Mouse (Mus musculus) frontal cortex, adult 2 months (tissue): Measurements from ENCODE around the gene Asf1b. TPM values are rescaled to one million over a fixed set of nuclear protein-coding genes. Genes with fewer than 3 reads are reported as not detected.

Experiments
- DNase-seq, 2 experiments: peaks; one replicate each; pipeline ENCODE4 v3.0.0; 2022; ENCODE audit warnings: low spot score in 1 of 2; ENCODE audit errors: extremely low spot score in 1 of 2
- polyA plus RNA-seq: library from polyadenylated mRNA; depleted of rRNA; stranded (reverse); fragments of >200 nt; gene quantifications from 2 replicates; pipeline ENCODE4 v1.2.3, GENCODE M21; 2012; rRNA removed

The Asf1b gene
- 1.2 and 1.6 TPM in 2 replicates for polyA plus RNA-seq

DNA sequence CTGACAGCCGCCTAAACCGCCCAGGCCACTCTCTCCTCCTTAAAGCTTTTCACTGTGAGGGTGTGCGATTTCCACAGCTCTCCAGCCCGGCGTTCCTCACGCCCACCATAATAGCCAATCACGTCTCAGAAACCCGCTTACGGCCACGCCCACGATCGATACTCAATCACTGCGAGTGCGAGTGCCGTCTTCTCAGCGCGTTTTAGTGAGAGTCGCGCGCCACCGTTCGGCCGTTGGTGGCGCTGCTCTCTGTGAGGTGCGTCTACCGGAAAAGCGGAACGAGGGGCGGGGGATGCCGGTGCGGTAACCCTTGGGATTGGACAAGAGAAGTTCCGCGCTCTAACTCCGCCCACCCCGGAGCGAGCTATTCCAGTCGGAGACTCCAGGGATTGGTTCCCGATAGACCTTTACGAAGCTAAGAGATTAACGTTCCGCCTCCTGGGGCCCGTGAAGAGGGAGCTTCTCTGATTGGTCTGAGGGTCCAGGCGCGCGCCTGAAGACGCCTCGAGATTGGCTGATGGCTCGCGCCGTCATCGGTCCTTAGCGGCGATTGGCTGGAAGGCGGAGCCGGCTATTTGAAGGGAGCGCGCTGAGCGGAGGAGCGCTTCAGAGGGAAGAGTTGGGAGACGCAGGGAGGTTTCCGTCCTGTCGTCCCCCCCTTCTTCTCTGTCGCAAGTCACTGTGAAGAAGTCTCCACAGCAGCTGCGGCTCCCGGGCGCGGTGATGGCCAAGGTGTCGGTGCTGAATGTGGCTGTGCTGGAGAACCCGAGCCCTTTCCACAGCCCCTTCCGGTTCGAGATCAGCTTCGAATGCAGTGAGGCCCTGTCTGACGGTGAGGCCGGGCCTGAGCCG, at the start of gene Asf1b, which contains the start of gene Gm10644:
Gene Asf1b, plus strand, starts transcription at position 402 of the 852 bp plus-strand sequence.
Gene Gm10644, minus strand, starts transcription at position 100 of the 852 bp plus-strand sequence.
- peak; percentile 99 for DNase-seq

DNA sequence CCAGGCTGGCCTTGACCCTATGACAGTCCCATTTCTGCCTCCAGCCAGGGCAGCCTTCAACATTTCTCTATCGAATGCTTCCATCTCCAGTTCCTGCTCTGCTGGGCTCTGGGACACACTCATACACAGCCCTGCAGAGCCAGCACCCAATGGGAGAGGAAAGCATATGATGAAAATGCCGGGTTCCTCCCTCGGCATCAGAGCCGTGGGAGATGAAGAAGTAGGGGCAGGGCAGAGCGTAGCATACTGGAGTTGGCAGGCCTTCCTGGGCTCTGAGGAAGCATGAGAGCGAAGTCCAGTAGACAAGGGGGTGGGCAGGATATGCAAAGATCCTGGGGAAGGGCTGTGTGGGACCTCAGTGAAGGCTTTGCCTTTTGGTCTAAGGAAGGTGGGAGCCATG, 46.7 kb upstream of the Asf1b start:
- DNase-seq: peak in 1 of 2 experiments; percentile 50

DNA sequence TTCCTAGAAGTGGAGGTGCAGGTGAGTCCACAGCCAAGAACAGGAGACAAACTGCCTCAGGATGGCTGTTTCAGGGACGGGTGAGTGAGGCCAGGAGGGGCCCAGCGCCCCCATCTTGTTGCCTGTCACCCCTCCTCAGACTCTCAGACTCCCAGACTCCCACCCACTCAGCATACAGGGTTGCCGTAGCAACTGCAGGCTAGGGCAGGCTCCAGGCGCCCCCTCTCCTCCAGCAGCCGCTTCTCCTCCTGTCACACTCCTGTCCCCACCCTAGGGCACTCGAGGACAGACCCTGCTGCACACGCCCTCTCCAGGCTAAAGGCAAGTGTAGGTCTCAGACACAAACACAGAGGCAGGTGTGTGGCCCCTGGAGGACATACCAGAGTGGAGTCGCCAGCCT, 46.0 kb upstream of the Asf1b start:
- peak in 1 of 2 experiments; percentile 66 for DNase-seq

DNA sequence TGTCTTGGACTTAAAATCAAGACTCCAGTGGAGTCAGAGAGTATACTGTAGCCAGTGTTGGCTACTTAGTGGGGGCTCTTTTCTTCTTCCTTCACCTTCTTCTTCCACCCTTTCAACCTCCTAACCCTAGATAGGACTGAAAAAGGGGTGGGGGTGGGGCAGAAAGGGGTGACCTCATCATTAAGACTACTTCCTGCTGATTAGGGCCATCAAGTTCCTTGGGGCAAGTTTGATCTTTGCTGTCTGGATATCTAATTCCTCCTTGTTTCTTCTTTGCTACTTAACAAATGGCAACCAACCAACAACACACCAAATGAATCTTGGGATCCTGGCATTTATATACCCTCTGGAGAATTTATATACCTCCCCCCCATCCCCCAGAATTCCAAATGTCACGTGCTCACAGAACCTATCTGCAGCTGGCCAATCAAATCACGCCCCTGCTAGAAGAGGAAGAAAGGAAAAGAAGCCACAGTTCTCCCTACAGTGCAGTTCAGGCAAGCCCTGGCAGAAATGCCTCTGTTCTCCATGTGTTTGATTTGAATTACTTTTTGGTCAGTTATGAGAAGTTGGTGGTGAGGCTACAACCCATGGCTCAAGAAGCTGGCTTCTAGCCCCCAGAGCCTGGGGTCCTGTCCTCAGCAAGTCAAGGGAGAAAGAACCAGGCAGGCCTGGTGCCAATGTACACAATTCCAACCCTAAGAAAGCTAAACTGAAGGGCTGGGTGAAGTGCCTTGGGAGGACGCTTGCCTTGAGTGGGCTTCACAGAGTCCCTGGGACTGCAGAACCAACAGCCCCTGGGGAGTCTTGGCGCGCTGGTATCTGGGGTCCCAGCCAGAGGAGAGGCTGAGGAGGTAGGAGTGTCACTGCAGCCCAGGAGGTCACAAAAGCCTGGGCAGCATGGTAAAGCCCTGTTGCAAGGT, 43.2 kb upstream of the Asf1b start:
- no peak for DNase-seq

- no peak for DNase-seq
These were observed 41.1 kb upstream of the Asf1b start for GRCm38 (mm10) chr8:83914232-83914631.

DNA sequence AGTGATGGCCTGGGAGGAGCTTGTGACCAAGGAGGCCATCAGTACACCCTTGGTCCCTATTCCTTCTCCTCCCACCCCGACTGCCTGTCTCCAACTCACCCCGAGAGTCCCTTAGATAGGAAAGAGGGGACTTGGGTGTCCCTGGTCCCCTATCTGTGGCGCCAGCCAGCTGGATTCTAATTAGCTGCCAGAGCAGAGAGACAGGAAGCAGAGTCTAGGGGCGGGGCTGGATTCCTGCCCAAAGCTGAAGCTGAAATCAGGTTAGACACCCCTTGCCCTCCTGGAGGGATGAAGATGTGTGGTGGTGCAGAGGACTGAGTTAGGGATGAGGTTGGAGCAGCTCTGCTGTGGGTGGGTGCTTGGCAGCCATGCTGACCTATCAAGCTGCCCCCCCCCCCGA, 40.4 kb upstream of the Asf1b start:
- DNase-seq: no peak

DNA sequence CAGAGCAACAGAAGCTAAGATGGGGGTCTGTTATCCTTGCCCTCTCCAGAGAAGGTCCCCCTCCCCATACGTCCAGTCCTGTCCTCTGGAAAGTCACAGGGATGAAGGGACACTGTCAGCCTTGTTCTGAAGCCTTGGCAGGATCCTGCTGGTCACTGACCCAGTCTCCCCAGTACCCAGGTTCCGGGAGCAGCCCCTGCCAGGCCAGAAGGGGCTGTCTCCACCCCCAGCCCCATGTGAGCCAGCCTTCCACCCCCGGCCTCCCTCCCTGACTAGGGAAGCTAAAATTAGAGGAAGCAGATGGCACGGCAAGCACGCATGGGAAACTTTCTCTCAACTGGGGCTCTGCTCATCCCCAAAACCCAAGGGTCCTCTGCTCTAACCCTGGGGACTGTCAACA, 39.3 kb upstream of the Asf1b start:
- DNase-seq: peak in 1 of 2 experiments; percentile 76

GRCm38 (mm10) chr8:83917566-83917965, 37.7 kb upstream of the Asf1b start:
- DNase-seq: no peak

DNA sequence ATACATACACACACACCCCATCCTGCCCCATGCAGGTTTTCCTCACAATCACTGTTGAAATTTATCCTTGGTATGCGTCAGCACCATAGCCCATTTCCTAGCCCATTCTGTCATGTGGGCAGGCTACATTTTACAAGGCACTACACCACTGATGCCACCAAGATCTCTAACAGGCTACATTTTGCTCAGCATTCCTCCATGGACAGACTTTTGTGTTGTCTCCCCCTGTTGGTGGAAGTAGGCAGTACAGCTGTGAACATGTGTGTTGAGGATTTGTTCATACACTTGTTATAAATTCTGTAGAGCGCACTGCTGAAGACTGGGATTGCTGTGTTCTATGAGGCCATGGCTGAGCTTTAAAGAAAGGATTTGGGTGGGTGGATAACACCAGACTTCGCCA, 33.7 kb upstream of the Asf1b start:
- DNase-seq: peak; percentile 81 to 94

- no peak for DNase-seq
These were observed 32.6 kb upstream of the Asf1b start for GRCm38 (mm10) chr8:83922727-83923126.

DNA sequence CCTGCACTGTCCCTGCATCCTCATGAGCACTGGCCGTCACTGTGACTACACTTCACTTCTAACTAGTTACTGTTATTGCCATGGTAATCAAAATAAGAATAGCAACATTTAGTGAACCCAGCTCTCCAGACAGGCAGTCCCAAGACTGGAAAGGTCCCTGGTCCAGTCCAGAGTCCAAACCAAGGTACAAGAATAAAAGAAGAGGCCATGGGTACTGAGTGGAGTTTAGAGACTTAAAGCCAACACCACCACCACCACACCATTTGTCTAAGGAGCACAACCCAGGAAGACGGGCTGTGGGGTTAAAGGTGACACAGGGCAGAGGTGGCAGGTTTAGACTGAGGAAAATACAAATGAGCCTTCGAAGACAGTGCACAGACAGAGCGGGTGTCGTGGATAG, 30.7 kb upstream of the Asf1b start:
- DNase-seq: no peak

DNA sequence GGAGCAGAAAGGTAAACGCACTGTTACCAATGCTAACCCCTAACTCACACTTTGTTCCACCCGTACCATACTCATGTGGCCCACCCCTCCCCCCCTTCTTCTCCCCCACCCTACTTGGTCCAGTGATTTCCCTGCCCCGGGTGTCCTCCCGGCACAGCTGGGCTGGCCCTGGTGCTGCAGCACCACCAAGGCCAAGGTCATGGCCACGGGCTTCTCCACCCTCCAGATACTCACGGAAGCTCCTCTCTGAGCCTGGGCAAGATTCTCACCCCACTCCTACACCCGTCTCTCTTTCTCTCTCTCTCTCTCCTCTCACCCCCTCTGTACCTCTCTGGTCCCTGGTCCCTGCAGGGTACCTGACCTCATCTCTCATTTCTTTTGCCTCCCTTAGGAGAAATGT, 29.0 kb upstream of the Asf1b start:
- DNase-seq: no peak

- DNase-seq: no peak
These were observed 21.1 kb upstream of the Asf1b start for GRCm38 (mm10) chr8:83934222-83934621.

- DNase-seq: no peak
These were observed 20.3 kb upstream of the Asf1b start for GRCm38 (mm10) chr8:83934994-83935393.

DNA sequence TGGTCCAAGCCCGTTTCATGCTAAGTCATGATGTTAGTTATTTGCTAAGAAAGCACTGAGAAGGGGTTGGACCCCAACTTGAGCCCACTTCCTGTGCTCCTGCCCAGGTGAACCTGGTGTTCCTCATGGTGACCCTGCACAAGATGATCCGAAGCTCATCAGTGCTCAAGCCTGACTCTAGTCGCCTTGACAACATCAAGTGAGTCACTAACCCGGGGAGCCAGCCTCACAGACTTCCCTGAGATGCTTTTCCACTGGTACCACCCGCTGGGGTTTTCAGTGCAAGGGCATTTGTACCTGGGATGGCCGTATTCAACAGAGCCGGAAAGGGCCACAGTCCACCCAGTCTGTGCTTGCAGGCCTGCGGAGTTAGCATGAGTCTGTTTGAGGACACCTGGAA, 19.9 kb upstream of the Asf1b start:
- no peak for DNase-seq

DNA sequence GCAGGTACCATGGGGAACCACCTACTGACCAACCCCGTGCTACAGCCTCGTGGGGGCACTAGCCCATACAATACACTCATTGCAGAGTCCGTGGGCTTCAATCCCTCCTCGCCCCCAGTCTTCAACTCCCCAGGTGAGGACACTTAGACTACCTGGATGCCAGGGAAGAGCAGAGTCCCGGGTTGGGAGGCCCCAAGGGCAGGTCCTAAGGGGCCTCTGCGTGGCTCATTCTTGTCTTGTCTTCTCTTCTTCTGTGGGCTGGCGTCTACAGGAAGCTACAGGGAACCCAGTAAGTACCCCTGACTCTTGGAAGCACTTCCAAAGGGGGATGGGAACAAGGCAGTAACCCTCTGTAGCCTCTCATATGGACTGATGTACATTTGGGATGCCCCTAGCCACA, 17.7 kb upstream of the Asf1b start:
- no peak for DNase-seq

DNA sequence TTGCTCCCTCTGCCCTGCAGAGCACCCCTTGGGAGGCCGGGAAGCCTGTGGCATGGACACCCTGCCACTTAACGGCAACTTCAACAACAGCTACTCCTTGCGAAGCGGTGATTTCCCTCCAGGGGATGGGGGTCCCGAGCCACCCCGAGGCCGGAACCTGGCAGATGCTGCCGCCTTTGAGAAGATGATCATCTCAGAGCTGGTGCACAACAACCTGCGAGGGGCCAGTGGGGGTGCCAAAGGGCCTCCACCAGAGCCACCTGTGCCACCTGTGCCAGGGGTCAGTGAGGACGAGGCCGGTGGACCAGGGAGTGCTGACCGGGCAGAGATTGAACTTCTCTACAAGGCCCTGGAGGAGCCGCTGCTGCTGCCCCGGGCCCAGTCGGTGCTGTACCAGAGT, 17.0 kb upstream of the Asf1b start:
- no peak for DNase-seq

GRCm38 (mm10) chr8:83941066-83941677, 14.1 kb upstream of the Asf1b start:
- DNase-seq: no peak

- DNase-seq: peak in 1 of 2 experiments; percentile 34
These were observed 12.9 kb upstream of the Asf1b start for GRCm38 (mm10) chr8:83942446-83942845.

GRCm38 (mm10) chr8:83945540-83945939, 9.8 kb upstream of the Asf1b start:
- no peak for DNase-seq

DNA sequence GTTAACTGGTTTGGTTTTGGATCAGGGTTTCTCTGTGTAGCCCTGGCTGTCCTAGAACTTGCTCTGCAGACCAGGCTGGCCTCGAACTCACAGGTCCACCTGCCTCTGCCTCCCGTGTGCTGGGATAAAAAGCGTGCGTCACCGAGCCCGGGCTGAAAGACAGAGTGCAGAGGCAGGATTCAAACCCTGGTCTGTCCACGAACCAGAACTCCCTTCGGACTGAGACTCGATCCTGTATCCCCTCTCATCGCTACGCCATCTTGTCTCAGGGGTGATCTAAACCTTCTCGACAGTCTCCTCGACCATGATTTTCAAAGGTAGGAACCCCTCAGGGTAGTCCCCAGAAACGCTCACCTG, 580 bp upstream of the Asf1b start:
- no peak for DNase-seq
